Mouse (Mus musculus): Measurements from ENCODE around the gene Otop2. TPM values are rescaled to one million over a fixed set of nuclear protein-coding genes. Genes with fewer than 3 reads are reported as not detected.

Otop2 gene
- polyA plus RNA-seq, 1 experiment from 2014 or later, result not detected

DNA sequence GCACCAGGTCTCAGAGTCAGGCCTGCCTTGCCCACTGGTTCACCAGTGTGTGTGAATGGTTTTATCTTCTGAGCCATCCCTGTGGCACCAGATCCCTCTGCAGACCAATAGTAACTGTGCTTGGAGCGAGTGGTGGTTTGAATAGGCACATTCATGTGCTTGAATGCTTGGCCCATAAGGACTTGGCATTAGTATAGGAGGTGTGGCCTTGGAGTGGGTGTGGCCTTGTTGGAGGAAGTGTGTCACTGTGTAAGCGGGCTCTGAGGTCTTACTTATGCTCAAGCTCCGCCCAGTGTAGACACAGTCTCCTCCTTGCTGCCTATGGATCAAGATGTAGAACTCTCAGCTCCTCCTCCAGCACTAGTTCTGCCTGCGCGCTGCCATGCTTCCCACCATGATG is 19.6 kb upstream of the Otop2 start:
- WGBS, result 82% methylated on average over 5 of the region's 5 CpGs
- H3K4me3 ChIP-seq, result no peak overlapping the region

DNA sequence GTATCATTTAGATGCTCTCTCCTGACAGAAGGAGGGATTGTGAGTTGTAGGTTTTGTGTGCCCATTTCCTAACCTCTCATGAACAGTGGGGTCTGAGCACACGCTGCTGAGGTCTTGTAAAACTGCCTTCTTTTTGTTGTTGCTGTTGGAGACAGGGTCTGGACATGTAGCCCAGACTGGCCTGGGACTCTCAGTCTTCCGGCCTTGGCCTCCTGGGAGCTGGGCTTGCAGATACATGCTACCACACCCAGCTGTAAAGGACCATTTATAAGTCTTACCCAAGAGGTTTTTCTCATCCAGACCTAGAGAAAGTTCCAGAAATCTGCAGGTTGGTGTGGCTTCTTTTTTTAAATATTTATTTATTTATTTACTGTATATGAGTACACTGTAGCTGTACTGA is 18.7 kb upstream of the Otop2 start:
- no peak overlapping the region for H3K4me2 ChIP-seq
- ATAC-seq (ENCODE audit: extremely low read depth, insufficient number of reproducible peaks, low FRiP score, low TSS enrichment), result no peak
- H3K9me3 ChIP-seq, result no peaks in the 10 kb centered on the region
- H3K4me3 ChIP-seq, result no peak overlapping the region
- H3K27ac ChIP-seq (replicated peaks), result no peak overlapping the region
- 80% methylated on average over 2 of the region's 2 CpGs for WGBS
- no peak overlapping the region for H3K9ac ChIP-seq
- peaks cover 21% of the 10 kb centered on the region for H3K4me1 ChIP-seq
- no peaks in the 10 kb centered on the region; the same call in 1 of the 2 replicates for H3K27me3 ChIP-seq (replicated peaks)
- H3K36me3 ChIP-seq, result no peaks in the 10 kb centered on the region

More for the DNA sequence above, 19.6 kb upstream of the Otop2 start:
- H3K9me3 ChIP-seq, result no peaks in the 10 kb centered on the region
- no peak overlapping the region for H3K4me2 ChIP-seq
- peaks cover 20% of the 10 kb centered on the region; the same call in 1 of the 2 replicates for H3K4me1 ChIP-seq
- no peak overlapping the region for H3K9ac ChIP-seq
- no peaks in the 10 kb centered on the region; the same call in 1 of the 2 replicates for H3K27me3 ChIP-seq (replicated peaks)
- ATAC-seq (ENCODE audit: extremely low read depth, insufficient number of reproducible peaks, low FRiP score, low TSS enrichment), result no peak
- H3K27ac ChIP-seq (replicated peaks), result no peak overlapping the region
- no peaks in the 10 kb centered on the region for H3K36me3 ChIP-seq

DNA sequence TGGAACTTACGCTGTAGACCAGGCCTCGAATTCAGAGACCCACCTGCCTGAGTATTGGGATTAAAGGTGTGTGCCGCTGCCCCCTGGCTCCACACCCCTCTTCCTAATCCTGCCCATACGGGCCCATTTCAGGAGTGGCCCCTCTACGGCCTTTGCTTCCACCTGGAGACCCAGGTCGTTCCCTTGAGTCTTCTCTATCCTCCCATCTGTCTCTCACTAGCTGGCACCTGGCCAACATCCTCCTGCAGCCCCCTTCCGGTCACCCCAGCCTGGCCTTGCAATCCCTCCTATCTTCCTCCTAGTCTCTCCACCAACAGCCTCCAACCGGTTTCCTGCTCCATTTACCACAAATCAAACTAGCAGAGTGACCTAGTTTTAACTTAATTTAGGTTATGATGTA is 17.1 kb upstream of the Otop2 start:
- Histone ChIP-seq H3K4me3 (no peak overlapping the region), H3K27me3 (replicated peaks) (no peaks in the 10 kb centered on the region; the same call in 1 of the 2 replicates), H3K4me2 (no peak overlapping the region), H3K4me1 (peaks cover 21% of the 10 kb centered on the region), H3K9me3 (no peaks in the 10 kb centered on the region), H3K36me3 (no peaks in the 10 kb centered on the region), H3K27ac (replicated peaks) (no peak overlapping the region), H3K9ac (no peak overlapping the region)
- ATAC-seq (ENCODE audit: extremely low read depth, insufficient number of reproducible peaks, low FRiP score, low TSS enrichment), result no peak
- 67% methylated on average over 8 of the region's 8 CpGs for WGBS

DNA sequence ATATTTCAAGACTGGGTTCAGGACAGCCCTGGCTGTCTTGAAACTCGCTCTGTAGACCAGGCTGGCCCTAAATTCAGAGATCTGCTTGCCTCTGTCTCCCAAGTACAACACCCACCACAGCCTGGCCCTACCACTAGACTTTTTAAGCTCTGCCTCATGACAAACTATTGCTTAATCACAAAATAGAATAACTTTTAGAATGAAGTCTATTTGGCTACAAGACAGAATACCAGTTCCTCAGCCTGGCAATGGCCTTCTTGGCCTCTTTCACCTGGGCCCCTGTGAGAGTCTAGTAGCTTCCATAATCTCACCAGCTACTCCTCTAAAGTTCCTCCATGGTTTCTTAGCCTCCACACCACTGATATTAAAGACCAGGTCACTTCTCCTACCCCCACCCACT is 16.6 kb upstream of the Otop2 start:
- H3K9ac ChIP-seq, result no peak overlapping the region
- ATAC-seq (ENCODE audit: extremely low read depth, insufficient number of reproducible peaks, low FRiP score, low TSS enrichment), result no peak
- H3K36me3 ChIP-seq, result no peaks in the 10 kb centered on the region
- H3K27ac ChIP-seq (replicated peaks), result peak overlapping the region; percentile 62
- H3K4me1 ChIP-seq, result peaks cover 21% of the 10 kb centered on the region
- no peaks in the 10 kb centered on the region; the same call in 1 of the 2 replicates for H3K27me3 ChIP-seq (replicated peaks)
- H3K4me2 ChIP-seq, result no peak overlapping the region
- H3K4me3 ChIP-seq, result no peak overlapping the region
- no peaks in the 10 kb centered on the region for H3K9me3 ChIP-seq
- WGBS, result 75% methylated on average over 1 of the region's 1 CpGs

DNA sequence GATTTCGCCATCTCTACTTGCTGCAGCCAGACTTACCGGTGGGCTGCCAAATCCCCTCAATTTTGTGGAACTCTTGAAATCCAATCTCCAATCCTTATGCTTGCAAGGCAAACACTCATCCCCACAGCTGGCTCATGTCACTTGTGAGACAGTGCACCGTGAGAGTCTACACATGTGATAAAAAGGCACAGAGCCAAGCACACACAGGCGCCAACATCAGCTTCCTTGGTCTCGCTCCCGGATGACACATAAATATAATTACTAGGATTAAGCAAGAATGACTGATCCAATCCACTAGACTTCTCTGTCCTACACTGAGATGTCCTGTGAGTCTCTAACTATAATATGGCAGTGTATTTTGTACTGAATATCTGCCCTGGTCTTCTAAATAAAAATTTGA is 16.0 kb upstream of the Otop2 start:
- H3K27me3 ChIP-seq (replicated peaks), result peaks cover 4% of the 10 kb centered on the region
- WGBS, result 50% methylated on average over 6 of the region's 6 CpGs
- no peak overlapping the region for H3K4me3 ChIP-seq
- no peak for ATAC-seq (ENCODE audit: extremely low read depth, insufficient number of reproducible peaks, low FRiP score, low TSS enrichment)
- H3K36me3 ChIP-seq, result no peaks in the 10 kb centered on the region
- no peak overlapping the region for H3K4me2 ChIP-seq
- peak overlapping the region; percentile 62 for H3K27ac ChIP-seq (replicated peaks)
- peaks cover 21% of the 10 kb centered on the region for H3K4me1 ChIP-seq
- no peaks in the 10 kb centered on the region for H3K9me3 ChIP-seq
- no peak overlapping the region for H3K9ac ChIP-seq

DNA sequence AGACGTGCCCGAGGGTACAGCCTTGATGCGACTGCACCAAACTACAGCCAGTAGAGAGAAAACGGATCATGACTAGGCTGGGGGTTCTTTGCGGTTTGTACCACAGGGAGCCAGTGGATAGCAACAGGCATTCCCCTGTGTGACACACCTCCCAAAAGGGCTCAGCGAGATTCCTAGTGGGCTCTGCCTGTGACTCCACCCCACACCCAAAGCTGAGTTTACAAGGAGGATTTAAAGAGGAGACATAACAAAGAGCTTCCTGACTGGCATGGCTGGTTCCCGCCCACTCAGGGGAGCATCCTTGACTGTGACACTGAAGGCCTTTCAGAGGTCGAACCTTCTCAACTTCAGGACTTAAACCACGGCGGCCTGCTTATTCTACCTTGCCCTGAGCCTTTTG is 15.5 kb upstream of the Otop2 start:
- WGBS, result 75% methylated on average over 10 of the region's 10 CpGs
- H3K36me3 ChIP-seq, result no peaks in the 10 kb centered on the region
- no peak overlapping the region for H3K9ac ChIP-seq
- H3K4me3 ChIP-seq, result no peak overlapping the region
- no peaks in the 10 kb centered on the region for H3K9me3 ChIP-seq
- no peak overlapping the region for H3K4me2 ChIP-seq
- peaks cover 21% of the 10 kb centered on the region for H3K4me1 ChIP-seq
- ATAC-seq (ENCODE audit: extremely low read depth, insufficient number of reproducible peaks, low FRiP score, low TSS enrichment), result no peak
- H3K27ac ChIP-seq (replicated peaks), result peak overlapping the region; percentile 32; the same call in 1 of the 2 replicates
- H3K27me3 ChIP-seq (replicated peaks), result peaks cover 9% of the 10 kb centered on the region

DNA sequence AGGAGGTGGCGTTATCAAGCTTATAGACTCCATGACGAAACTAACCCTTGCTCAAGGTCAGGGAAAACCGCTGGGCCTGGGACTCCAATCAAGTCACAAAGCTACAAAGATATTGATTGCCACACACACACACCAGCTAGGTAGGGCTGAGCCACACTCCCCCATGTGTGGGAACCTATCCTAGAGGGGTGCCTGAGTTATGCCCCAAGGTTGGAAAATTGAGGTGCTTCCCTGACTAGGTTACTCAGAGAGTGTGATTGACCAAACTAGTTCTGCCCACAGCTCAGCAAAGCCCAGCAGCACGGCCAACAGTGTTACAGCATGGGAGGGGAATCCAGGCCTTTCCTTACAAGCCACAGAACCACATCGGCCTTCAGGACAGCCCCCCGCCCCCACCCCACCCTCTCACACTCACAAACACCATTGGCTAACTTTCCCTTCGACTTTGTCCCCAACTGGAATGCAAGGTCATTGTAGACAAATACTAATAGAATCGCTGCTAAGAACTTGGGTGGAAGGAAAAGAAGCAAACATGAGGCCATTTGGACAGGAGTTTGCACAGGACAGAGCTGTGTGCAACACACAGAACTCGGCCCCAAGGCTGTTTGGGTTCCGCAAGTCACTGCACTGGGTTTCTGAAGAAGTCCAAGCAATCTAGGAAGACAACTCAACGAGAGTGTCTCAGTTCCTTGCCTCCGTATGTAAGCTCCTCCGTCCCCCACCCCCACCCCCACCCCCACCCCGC is 14.2 kb upstream of the Otop2 start:
- Histone ChIP-seq H3K4me2 (no peak overlapping the region), H3K27me3 (replicated peaks) (peaks cover 22% of the 10 kb centered on the region), H3K4me1 (peaks cover 32% of the 10 kb centered on the region), H3K4me3 (no peak overlapping the region), H3K9ac (no peak overlapping the region), H3K36me3 (no peaks in the 10 kb centered on the region), H3K27ac (replicated peaks) (0 out of 2 replicates have a peak overlapping the region, but pooled peaks have one; percentile 16), H3K9me3 (no peaks in the 10 kb centered on the region)
- 48% methylated on average over 14 of the region's 14 CpGs for WGBS
- no peak for ATAC-seq (ENCODE audit: extremely low read depth, insufficient number of reproducible peaks, low FRiP score, low TSS enrichment)

DNA sequence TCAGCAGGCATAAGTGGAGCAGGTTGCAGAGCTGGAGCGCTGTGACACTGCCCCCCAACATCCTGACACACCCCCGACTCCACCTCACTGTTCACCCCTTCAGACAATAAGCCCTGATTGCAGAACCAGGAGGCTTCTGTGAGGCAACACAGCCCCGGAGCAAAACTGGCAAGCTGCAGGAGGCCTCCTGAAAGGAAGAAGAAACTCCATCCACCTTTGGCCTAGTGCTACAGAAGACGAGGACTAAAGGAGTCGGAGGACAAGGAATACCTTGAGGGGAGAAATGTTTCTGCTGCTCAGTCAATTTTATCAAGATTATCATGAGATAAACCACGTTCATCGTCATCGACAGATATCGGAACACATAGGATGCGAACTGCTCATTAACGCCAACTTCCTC is 11.0 kb upstream of the Otop2 start:
- H3K36me3 ChIP-seq, result no peaks in the 10 kb centered on the region
- peaks cover 42% of the 10 kb centered on the region for H3K27me3 ChIP-seq (replicated peaks)
- WGBS, result 81% methylated on average over 11 of the region's 11 CpGs
- H3K4me2 ChIP-seq, result no peak overlapping the region
- H3K27ac ChIP-seq (replicated peaks), result no peak overlapping the region
- H3K4me3 ChIP-seq, result no peak overlapping the region
- no peaks in the 10 kb centered on the region for H3K9me3 ChIP-seq
- ATAC-seq (ENCODE audit: extremely low read depth, insufficient number of reproducible peaks, low FRiP score, low TSS enrichment), result no peak
- peaks cover 27% of the 10 kb centered on the region for H3K4me1 ChIP-seq
- no peak overlapping the region for H3K9ac ChIP-seq

DNA sequence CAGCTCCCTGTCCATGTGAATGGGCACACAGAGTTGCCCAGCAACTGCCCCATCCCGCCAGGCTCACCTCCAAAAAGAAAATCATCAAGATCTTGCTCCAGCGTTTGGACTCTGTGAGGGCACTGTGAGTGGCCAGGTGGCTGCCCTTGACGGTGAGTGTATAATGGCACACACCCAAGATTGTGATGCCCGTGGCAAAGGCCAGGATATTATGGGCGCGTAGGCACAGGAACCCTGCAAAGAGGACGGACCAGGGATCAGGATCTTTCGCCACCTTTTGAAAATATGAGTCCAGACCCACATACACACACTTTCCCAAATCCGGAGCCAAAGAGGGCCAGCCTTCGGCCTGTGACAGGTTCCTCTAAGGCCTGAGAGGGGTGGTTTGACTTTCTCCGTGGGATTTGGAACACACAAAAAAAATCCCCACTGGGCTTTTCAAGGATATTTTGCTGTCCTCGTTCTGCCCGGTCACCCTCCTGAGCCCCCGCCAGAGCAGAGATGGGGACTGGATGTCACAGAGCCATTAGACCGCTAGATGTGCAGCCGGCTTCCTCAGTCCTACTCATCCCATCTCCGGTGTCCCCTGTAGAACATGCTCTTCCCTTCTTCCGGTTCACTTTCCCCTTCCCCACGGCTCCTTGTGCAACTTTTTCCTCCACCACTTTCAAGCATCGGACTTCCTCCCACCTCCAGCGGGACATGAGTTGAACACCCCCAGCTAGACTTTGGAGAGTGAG is 10.3 kb upstream of the Otop2 start:
- Histone ChIP-seq H3K4me1 (peaks cover 23% of the 10 kb centered on the region), H3K27me3 (replicated peaks) (peaks cover 42% of the 10 kb centered on the region), H3K4me3 (peak overlapping the region; percentile 59), H3K27ac (replicated peaks) (no peak overlapping the region), H3K4me2 (peak overlapping the region; percentile 91), H3K9ac (peak overlapping the region; percentile 70), H3K9me3 (no peaks in the 10 kb centered on the region), H3K36me3 (no peaks in the 10 kb centered on the region)
- WGBS, result 52% methylated on average over 21 of the region's 21 CpGs
- no peak for ATAC-seq (ENCODE audit: extremely low read depth, insufficient number of reproducible peaks, low FRiP score, low TSS enrichment)

DNA sequence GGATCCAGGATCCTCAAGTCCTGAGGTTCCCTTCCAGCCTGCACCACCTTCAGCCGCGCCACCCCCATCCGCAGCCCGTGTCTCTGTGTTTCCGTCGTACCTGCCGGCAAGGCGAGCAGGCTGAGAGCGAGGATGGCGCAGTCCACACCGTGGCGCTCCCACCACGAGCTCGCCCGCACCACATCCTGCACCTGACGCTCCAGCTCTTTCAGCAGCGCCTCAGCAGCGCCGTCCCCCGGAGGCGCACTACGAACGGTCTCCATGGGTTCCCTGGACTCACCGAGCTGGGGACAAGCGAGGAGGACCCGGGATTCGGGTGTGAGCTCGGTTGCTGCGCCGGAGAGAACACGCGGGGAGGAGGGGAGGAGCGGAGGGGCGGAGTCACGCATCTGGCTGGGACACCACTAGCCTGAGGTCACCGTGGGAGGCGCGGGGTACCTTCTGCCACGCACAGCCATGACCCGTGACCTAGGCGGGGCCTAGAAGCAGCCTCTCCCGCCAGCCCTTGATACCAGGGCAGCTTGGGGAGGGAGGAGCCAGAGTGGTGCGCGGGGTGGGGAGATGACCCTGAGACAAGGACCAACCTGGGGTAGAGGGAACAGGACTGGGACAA is 9.6 kb upstream of the Otop2 start, which contains the start of gene Fads6:
TSS of gene Fads6 (minus strand) at position 450 of the 613 bp plus-strand sequence.
- H3K4me1 ChIP-seq, result peaks cover 20% of the 10 kb centered on the region
- H3K9ac ChIP-seq, result peak within 1 kb of the TSS; percentile 70
- no peaks in the 10 kb centered on the region for H3K36me3 ChIP-seq
- H3K9me3 ChIP-seq, result no peaks in the 10 kb centered on the region
- peaks cover 42% of the 10 kb centered on the region for H3K27me3 ChIP-seq (replicated peaks)
- under 1% methylated on average over 44 of the region's 44 CpGs for WGBS
- H3K4me2 ChIP-seq, result peak within 1 kb of the TSS; percentile 91
- H3K4me3 ChIP-seq, result peak within 1 kb of the TSS; percentile 59
- H3K27ac ChIP-seq (replicated peaks), result no peak within 1 kb of the TSS
- ATAC-seq (ENCODE audit: extremely low read depth, insufficient number of reproducible peaks, low FRiP score, low TSS enrichment), result peak; percentile 23; the same call in 1 of the 2 replicates

DNA sequence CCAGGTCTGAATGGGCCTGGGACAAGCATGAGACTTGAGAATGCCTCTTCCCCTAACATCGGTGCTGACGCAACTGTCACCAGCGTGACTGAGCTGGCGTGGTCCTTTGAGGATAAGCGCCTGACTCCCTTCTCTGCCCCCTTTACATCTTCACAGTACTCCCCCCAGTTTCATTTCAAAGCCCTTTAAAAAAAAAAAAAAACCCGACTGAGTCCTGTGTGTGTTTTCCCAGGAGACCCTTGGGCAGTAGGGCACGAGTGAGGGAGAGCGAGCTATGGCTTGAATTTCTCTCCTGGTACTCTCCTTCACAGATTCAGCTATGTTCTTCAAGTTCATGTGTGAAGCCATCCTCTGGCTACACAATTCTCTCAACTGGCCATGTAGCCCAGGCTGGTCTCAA is 8.8 kb upstream of the Otop2 start:
- WGBS, result 52% methylated on average over 8 of the region's 8 CpGs
- no peaks in the 10 kb centered on the region for H3K9me3 ChIP-seq

More for the DNA sequence above, 8.8 kb upstream of the Otop2 start:
- Histone ChIP-seq H3K4me3 (no peak overlapping the region), H3K36me3 (no peaks in the 10 kb centered on the region), H3K4me1 (peaks cover 12% of the 10 kb centered on the region), H3K4me2 (no peak overlapping the region), H3K9ac (no peak overlapping the region), H3K27me3 (replicated peaks) (peaks cover 42% of the 10 kb centered on the region), H3K27ac (replicated peaks) (no peak overlapping the region)
- ATAC-seq (ENCODE audit: extremely low read depth, insufficient number of reproducible peaks, low FRiP score, low TSS enrichment), result no peak
